Mouse (Mus musculus): Measurements from ENCODE around the gene Pik3r6.

DNA sequence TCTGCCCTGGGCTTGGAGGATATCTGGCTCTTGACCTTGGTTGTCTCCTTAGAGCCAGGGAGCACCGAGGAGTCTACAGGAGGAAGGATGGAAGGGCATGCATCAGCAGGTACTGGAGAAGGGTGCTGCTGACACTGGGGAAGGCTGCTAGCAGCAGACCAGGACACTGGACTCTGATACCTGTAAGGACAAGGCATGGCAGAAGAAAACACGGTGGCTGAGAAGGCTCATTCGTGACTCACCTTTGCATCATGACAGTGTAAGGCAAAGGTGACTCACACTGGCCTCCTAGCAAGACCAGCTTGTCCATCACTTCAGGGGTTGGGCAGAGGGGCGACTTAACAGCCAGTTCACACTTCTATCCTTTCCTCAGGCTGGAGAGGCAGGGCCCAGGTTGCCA, 33.9 kb upstream of the Pik3r6 start:
- TF ChIP-seq POLR2A (IDR thresholded peaks at IDR 0.05; ENCODE audit: borderline replicate concordance, low read depth, low read length): no peak
- TF ChIP-seq CTCF (IDR thresholded peaks at IDR 0.05; ENCODE audit: low read depth, low read length): no peak
